Mouse (Mus musculus): ENCODE data around the gene Setd1b. TPM values are rescaled to one million over a fixed set of nuclear protein-coding genes. Genes with fewer than 3 reads are reported as not detected.

Gene Setd1b
- polyA plus RNA-seq, 1 experiment from 2014 or later, result 13.6 TPM

DNA sequence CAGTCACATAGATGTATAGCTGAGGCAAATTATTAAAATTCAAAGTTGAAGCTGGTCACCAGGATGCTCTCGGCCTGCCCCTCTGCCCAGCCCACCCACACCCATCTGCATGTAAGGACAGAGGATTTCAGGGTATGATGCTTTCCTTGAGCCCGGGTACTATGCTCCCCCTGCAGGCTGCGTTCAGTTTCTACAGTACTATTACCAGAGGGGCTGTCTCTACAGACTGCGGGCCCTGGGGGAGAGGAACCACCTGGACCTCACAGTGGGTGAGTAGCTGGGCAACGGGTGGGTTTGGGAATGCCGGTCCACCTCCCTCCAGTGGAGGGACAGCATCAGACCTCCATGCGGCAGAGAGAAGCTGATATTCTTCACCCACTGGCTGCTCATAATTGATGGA, 27.1 kb upstream of the Setd1b start:
- WGBS, result 46% methylated on average over 7 of the region's 7 CpGs
- Histone ChIP-seq H3K36me3 (replicated peaks) (no peaks in the 10 kb centered on the region), H3K4me2 (no peak overlapping the region), H3K27ac (no peak overlapping the region), H3K9me3 (no peaks in the 10 kb centered on the region), H3K9ac (0 out of 2 replicates have a peak overlapping the region, but pooled peaks have one; percentile 12), H3K4me1 (peaks cover 14% of the 10 kb centered on the region), H3K4me3 (replicated peaks) (no peak overlapping the region), H3K27me3 (no peaks in the 10 kb centered on the region)
- ATAC-seq (ENCODE audit: low FRiP score), result no peak

- Histone ChIP-seq H3K36me3 (replicated peaks) (no peaks in the 10 kb centered on the region), H3K27me3 (no peaks in the 10 kb centered on the region), H3K9ac (no peak overlapping the region), H3K4me2 (no peak overlapping the region), H3K4me1 (peaks cover 12% of the 10 kb centered on the region; the same call in 1 of the 2 replicates), H3K4me3 (replicated peaks) (no peak overlapping the region), H3K9me3 (no peaks in the 10 kb centered on the region), H3K27ac (no peak overlapping the region)
- 76% methylated on average over 8 of the region's 8 CpGs for WGBS
- ATAC-seq (ENCODE audit: low FRiP score), result no peak
Observed at GRCm38 (mm10) chr5:123116080-123116479, 25.9 kb upstream of the Setd1b start.

DNA sequence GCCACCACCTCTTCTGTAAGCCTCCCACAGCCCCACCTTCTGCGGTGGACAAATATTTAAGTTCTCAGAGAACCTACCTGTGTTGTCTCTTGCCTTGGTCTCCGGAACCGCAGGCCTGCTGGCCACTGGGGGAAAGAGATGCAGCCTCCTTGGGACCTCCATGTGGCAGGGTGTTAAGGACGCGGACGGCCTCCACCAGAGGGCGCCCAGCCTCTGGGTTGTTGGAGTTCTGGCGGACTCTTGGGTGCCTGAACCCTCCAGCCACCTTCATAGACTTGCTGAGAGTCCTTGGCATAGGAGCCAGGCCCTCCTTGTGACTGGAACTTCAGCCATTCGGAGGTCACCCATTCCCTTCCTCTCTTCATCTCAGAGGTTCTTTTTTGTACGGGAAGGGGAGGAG, 24.7 kb upstream of the Setd1b start:
- Histone ChIP-seq H3K36me3 (replicated peaks) (0 out of 2 replicates have a peak, but pooled peaks cover under 1% of the 10 kb centered on the region), H3K27me3 (no peaks in the 10 kb centered on the region), H3K9me3 (no peaks in the 10 kb centered on the region), H3K27ac (no peak overlapping the region), H3K4me3 (replicated peaks) (no peak overlapping the region), H3K9ac (no peak overlapping the region), H3K4me1 (peaks cover 12% of the 10 kb centered on the region; the same call in 1 of the 2 replicates), H3K4me2 (no peak overlapping the region)
- 18% methylated on average over 10 of the region's 10 CpGs for WGBS
- ATAC-seq (ENCODE audit: low FRiP score), result 0 out of 2 replicates have a peak, but pooled peaks have one; percentile 30

- peaks cover 12% of the 10 kb centered on the region; the same call in 1 of the 2 replicates for H3K4me1 ChIP-seq
- no peak overlapping the region for H3K9ac ChIP-seq
- no peaks in the 10 kb centered on the region for H3K27me3 ChIP-seq
- 87% methylated on average over 8 of the region's 8 CpGs for WGBS
- H3K9me3 ChIP-seq, result no peaks in the 10 kb centered on the region
- H3K27ac ChIP-seq, result no peak overlapping the region
- no peak overlapping the region for H3K4me2 ChIP-seq
- no peak overlapping the region for H3K4me3 ChIP-seq (replicated peaks)
- no peak for ATAC-seq (ENCODE audit: low FRiP score)
- H3K36me3 ChIP-seq (replicated peaks), result peaks cover 4% of the 10 kb centered on the region; the same call in 1 of the 2 replicates
Observed at GRCm38 (mm10) chr5:123117773-123118172, 24.2 kb upstream of the Setd1b start.

DNA sequence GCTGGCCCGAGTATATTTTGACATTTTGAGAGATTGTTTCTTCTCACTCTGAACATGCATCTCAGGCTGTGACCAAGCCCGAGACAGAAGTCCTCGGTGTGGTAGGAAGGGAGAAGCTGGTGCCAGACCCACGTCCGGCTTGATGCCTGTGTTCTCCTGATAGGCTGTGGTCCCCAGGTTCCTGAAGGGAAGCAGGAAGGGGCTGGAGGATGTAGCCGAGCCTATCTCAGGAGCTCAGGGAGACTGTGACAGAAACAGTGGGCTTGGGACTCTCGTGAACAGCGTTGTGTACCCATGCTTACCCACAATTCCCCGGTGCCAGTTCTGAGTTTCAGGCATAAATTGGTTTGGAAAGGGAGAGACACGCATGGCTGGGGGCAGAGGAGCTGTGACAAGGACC, 23.2 kb upstream of the Setd1b start:
- ATAC-seq (ENCODE audit: low FRiP score), result no peak
- H3K9me3 ChIP-seq, result no peaks in the 10 kb centered on the region
- peaks cover 12% of the 10 kb centered on the region; the same call in 1 of the 2 replicates for H3K4me1 ChIP-seq
- H3K4me2 ChIP-seq, result no peak overlapping the region
- H3K27ac ChIP-seq, result no peak overlapping the region
- 80% methylated on average over 10 of the region's 10 CpGs for WGBS
- H3K36me3 ChIP-seq (replicated peaks), result peaks cover 13% of the 10 kb centered on the region
- H3K9ac ChIP-seq, result no peak overlapping the region; the same call in 1 of the 2 replicates
- no peak overlapping the region for H3K4me3 ChIP-seq (replicated peaks)
- no peaks in the 10 kb centered on the region for H3K27me3 ChIP-seq

- H3K4me1 ChIP-seq, result peaks cover 6% of the 10 kb centered on the region; the same call in 1 of the 2 replicates
- WGBS, result 66% methylated on average over 7 of the region's 7 CpGs
- H3K9me3 ChIP-seq, result no peaks in the 10 kb centered on the region
- 0 out of 2 replicates have a peak overlapping the region, but pooled peaks have one; percentile 12 for H3K9ac ChIP-seq
- H3K4me3 ChIP-seq (replicated peaks), result no peak overlapping the region
- H3K4me2 ChIP-seq, result no peak overlapping the region
- ATAC-seq (ENCODE audit: low FRiP score), result no peak
- no peaks in the 10 kb centered on the region for H3K27me3 ChIP-seq
- peaks cover 20% of the 10 kb centered on the region for H3K36me3 ChIP-seq (replicated peaks)
- no peak overlapping the region for H3K27ac ChIP-seq
Observed at GRCm38 (mm10) chr5:123120624-123121215, 21.3 kb upstream of the Setd1b start.

DNA sequence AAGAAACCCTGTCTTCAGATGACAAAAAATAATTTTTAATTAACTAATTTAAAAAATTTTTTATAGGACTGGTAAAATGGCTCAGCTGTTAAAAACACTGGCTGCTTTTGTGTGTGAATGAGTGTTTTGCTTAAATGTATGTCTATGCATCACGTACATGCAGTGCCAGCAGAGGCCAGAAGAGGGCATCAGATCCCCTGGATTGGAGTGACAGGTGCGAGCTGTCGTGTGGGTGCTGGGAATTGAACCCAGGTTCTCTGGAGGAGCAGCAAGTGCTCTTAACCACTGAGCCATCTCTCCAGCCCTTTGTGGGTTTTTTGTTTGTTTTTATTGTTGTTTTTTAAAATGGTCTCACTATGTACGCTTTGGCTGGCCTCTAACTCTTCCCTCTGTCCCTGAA, 19.8 kb upstream of the Setd1b start:
- Histone ChIP-seq H3K27me3 (no peaks in the 10 kb centered on the region), H3K4me1 (peaks cover 6% of the 10 kb centered on the region; the same call in 1 of the 2 replicates), H3K9ac (no peak overlapping the region), H3K9me3 (no peaks in the 10 kb centered on the region), H3K36me3 (replicated peaks) (peaks cover 27% of the 10 kb centered on the region), H3K27ac (no peak overlapping the region), H3K4me3 (replicated peaks) (no peak overlapping the region), H3K4me2 (no peak overlapping the region)
- WGBS, result 91% methylated on average over 4 of the region's 4 CpGs
- ATAC-seq (ENCODE audit: low FRiP score), result no peak

GRCm38 (mm10) chr5:123125105-123125504, 16.9 kb upstream of the Setd1b start:
- no peak overlapping the region for H3K4me2 ChIP-seq
- no peak overlapping the region for H3K4me3 ChIP-seq (replicated peaks)
- no peak for ATAC-seq (ENCODE audit: low FRiP score)
- WGBS, result 85% methylated on average over 6 of the region's 6 CpGs
- no peaks in the 10 kb centered on the region for H3K27me3 ChIP-seq
- no peaks in the 10 kb centered on the region for H3K9me3 ChIP-seq
- H3K9ac ChIP-seq, result no peak overlapping the region
- H3K4me1 ChIP-seq, result peaks cover 6% of the 10 kb centered on the region; the same call in 1 of the 2 replicates
- no peak overlapping the region for H3K27ac ChIP-seq
- H3K36me3 ChIP-seq (replicated peaks), result peaks cover 44% of the 10 kb centered on the region

DNA sequence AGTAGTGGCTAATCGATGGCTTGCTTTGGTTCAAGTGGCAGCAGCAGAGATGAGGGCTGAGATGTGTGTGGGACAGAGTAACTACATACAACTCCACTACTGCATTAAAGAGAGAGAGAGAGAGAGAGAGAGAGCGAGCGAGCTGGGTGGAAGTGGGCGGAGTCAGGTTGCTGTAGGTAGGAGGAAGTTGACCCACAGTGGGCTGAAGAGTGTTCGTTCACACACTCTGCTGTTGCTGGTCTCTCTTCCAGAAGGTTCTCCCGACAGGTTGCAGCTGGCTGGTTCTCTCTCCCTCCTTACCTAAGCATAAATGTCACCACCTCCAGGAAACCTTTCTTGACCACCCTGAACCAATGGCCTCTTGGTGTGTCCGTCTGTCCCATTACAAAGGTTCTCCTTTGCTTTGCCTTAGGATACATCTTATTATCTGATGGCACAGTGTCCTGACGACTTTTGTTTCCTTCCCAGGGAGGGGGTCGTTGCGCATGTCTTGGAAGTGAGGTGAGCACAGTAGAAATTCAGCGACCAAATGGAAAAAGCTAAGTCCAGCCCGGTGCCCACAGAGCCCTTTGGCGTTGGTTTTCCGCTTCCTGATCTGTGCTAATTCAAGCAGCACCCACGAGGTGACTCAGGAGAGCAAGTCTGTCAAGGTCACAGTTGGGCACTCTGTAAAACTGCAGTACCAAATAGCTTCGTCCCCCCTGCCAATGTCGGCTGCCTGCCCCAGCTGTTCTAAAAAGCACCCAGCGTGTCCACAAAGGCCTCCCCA, 16.2 kb upstream of the Setd1b start:
- Histone ChIP-seq H3K4me2 (no peak overlapping the region), H3K9me3 (no peaks in the 10 kb centered on the region), H3K9ac (no peak overlapping the region), H3K36me3 (replicated peaks) (peaks cover 50% of the 10 kb centered on the region), H3K4me3 (replicated peaks) (no peak overlapping the region), H3K27me3 (no peaks in the 10 kb centered on the region), H3K4me1 (peaks cover 2% of the 10 kb centered on the region; the same call in 1 of the 2 replicates), H3K27ac (no peak overlapping the region)
- ATAC-seq (ENCODE audit: low FRiP score), result no peak
- 90% methylated on average over 18 of the region's 18 CpGs for WGBS

DNA sequence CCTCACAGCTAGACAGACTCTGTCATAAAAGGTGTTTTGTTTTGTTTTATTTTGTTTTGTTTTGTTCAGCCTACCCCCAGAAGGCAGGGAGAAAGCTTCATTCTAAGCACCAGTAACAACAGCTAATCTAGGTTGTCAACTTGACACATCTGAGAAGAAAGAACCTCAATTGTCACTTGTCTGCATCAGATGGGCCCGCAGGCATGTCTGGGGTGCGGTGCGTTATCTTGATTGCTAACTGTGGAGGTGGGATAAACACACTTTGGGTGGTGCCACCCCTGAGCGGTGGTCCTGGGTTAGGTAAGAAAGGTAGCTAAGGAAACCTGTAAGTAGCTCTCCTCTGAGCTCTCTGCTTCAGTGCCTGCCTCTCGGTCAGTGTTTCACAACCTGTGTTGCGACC, 15.0 kb upstream of the Setd1b start:
- peaks cover 56% of the 10 kb centered on the region for H3K36me3 ChIP-seq (replicated peaks)
- no peak overlapping the region for H3K4me3 ChIP-seq (replicated peaks)
- ATAC-seq (ENCODE audit: low FRiP score), result no peak
- H3K9ac ChIP-seq, result no peak overlapping the region
- H3K27me3 ChIP-seq, result peaks cover 7% of the 10 kb centered on the region; the same call in 1 of the 2 replicates
- H3K4me2 ChIP-seq, result no peak overlapping the region
- no peaks in the 10 kb centered on the region for H3K9me3 ChIP-seq
- H3K4me1 ChIP-seq, result peaks cover 10% of the 10 kb centered on the region
- H3K27ac ChIP-seq, result no peak overlapping the region
- 81% methylated on average over 6 of the region's 6 CpGs for WGBS

DNA sequence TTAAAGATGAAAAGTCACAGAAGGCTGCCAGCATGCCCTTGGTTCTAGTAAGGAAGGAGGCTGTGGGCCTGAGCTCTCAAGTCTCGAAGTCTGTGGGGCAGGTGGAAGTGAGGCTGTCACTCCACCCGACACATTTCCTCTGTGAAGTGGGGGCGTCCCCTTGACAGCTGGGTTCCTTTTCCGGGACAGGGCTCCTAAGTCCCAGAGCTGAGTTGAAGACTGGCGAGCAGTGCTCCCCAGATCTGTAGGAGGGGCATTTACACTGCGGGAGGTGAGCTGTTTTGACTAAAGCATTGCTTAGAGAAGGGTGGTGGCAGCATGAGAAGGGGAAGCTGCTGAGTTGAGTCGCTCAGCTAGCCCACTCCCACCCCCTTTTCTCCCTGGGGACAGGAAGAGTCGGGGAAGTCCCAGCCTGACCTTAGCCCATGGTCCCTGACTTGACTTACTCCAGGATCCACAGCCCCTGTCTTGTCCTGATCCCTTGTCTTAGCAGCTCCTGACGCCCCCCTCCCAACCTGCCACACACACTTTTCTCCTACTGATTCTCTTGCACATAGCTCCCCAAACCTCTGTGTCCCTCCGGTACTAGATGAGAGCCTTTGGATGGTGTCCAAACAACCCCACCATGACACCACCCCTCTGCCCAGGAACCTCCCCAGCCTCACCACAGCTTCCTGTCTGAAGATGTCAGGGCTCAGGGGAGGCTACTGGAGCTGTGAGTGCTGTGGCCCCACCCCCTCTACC, 13.4 kb upstream of the Setd1b start:
- 67% methylated on average over 10 of the region's 10 CpGs for WGBS
- no peak for ATAC-seq (ENCODE audit: low FRiP score)
- Histone ChIP-seq H3K4me3 (replicated peaks) (no peak overlapping the region), H3K27me3 (peaks cover 7% of the 10 kb centered on the region; the same call in 1 of the 2 replicates), H3K4me1 (peaks cover 26% of the 10 kb centered on the region), H3K27ac (no peak overlapping the region), H3K4me2 (no peak overlapping the region), H3K36me3 (replicated peaks) (peaks cover 45% of the 10 kb centered on the region), H3K9ac (no peak overlapping the region), H3K9me3 (no peaks in the 10 kb centered on the region)

DNA sequence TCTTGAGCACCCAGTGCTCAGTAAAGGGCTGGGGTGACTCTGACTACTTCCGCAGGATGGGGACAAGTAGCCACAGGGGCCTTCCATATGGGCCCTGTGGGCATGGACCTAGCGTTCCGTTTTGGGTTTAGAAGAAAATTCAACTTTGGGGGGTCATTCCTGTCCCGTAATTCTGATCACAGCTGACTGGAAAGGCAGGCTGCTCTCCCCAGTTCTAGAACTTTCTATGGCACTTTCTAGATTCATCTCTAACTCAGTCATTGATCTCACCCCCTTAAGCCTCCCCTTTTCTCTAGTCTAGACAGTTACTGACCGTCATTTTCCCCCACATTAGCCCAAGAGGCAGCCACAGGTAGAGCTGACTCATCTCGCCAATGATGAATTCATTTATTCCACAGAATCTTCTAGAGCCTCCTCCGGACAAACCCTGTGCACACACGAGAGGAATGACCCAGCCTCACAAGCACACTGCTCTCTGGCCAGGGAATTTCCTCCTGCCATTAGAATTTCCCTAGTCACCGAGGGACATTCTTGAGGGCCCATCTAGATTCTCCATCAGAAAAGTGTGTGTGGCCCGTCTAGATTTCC, 12.7 kb upstream of the Setd1b start:
- 86% methylated on average over 10 of the region's 10 CpGs for WGBS

More for the DNA sequence above, 12.7 kb upstream of the Setd1b start:
- H3K36me3 ChIP-seq (replicated peaks), result peaks cover 45% of the 10 kb centered on the region
- no peak overlapping the region for H3K9ac ChIP-seq
- no peak overlapping the region for H3K27ac ChIP-seq
- H3K9me3 ChIP-seq, result no peaks in the 10 kb centered on the region
- ATAC-seq (ENCODE audit: low FRiP score), result no peak
- H3K27me3 ChIP-seq, result peaks cover 7% of the 10 kb centered on the region; the same call in 1 of the 2 replicates
- H3K4me1 ChIP-seq, result peaks cover 32% of the 10 kb centered on the region
- no peak overlapping the region for H3K4me2 ChIP-seq
- H3K4me3 ChIP-seq (replicated peaks), result no peak overlapping the region

All from forebrain, embryonic 12.5 days (tissue).